Mouse (Mus musculus) adrenal gland, adult 8-10 months (tissue): ENCODE data around the gene Fbxw21. TPM values are rescaled to one million over a fixed set of nuclear protein-coding genes. Genes with fewer than 3 reads are reported as not detected.
A peak's percentile ranks its signal among the peaks of the same experiment; 100 is the strongest.
"Not testable (repeated sequence)": the region's sequence is repeated elsewhere in the genome, so short reads cannot be mapped to it uniquely, and the experiment has no call there.

ENCODE experiments used
- DNase-seq: peaks from one replicate; pipeline ENCODE4 v3.0.0; 2022
- total RNA-seq, 4 experiments: library from RNA; stranded (reverse); gene quantifications; 2 replicates each; pipeline ENCODE4 v1.2.4; 2022

The Fbxw21 gene
- not detected for total RNA-seq

- no peak for DNase-seq
These were observed at the start of gene Fbxw21 for GRCm38 (mm10) chr9:109161941-109162340. TSS of gene Fbxw21 (minus strand) at chr9:109162041.

DNA sequence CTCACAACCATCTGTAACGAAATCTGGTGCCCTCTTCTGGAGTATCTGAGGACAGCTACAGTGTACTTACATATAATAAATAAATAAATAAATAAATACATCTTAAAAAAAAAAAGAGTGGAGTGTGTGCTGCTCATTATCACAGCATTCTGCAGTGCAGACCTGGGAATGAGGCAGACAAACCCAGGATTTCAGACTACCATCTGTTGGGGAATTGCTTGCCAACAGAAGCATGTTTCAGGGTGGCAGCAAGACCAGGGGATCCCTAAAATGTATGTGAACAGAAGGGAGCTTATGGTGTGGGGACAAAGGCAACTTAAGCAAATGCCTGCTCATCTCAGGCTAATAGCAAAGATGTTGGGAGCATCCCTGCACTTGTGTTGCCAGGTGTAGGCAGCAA is 39.5 kb upstream of the Fbxw21 start:
- not testable (repeated sequence) for DNase-seq

DNA sequence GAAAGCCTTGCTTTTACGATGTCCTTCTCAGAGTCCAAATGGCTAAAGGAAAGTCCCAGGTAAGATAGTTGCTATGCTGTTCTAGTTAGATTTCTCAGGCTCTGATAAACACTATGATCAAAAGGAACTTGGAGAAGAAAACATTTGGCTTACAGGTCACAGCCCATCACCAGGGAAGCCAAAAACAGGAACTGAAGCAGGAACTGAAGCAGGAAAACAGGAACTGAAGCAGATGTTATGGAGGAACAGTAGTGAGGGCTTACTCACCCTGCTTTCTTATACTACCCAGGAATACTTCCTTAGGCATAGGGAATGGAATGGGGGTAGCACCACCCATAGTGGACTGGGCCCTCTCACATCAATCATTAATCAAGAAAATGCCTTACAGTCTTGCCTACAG is 38.5 kb upstream of the Fbxw21 start:
- DNase-seq, result no peak

- no peak for DNase-seq
These were observed 37.5 kb upstream of the Fbxw21 start for GRCm38 (mm10) chr9:109199353-109199752.

DNA sequence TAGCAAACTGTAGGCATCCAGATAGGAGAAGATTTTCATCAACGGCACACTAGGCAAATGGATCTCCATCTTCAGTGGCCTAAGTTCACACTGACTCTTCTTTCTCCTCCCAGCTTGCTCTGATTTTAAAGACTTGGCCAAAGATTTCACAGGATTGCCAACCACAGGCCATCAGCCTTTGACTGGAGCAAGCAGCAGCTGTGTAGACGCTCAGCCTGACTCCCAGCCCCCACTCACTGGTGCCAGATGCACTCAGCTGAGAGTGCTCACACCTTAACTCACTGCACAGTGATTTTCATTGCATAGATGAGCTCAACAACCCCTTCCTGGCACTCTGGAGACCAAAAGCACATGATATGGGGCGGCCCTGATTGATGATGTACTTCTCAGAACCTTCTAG is 34.0 kb upstream of the Fbxw21 start, which contains the start of gene Fbxw13:
Gene Fbxw13, minus strand, starts transcription at position 101 of the 400 bp plus-strand sequence.
- not testable (repeated sequence) for DNase-seq

GRCm38 (mm10) chr9:109177208-109177607 is 15.4 kb upstream of the Fbxw21 start:
- no peak for DNase-seq

DNA sequence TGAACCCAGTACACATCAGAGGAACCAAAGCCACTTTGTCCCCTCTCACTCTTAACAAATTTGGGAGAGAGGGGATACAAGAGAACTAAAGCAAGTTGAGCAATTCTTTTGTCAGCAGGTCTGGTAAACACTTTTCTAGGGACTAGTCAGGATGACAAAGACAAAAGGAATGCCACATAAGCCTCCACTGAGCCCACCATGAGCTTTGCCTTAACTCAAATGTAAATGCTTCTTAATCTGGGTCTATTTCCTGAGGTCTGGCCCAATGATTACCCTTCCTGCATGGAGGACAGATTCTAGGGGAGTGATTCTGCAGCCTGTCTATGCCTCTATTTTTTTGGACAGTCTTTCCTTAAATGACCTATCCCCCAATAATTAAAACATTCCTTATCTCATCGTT is 14.5 kb upstream of the Fbxw21 start:
- no peak for DNase-seq

GRCm38 (mm10) chr9:109167316-109167715 is 5.5 kb upstream of the Fbxw21 start:
- no peak for DNase-seq

- DNase-seq, result not testable (repeated sequence)
These were observed 21.4 kb downstream of the Fbxw21 start for GRCm38 (mm10) chr9:109140414-109140813.

DNA sequence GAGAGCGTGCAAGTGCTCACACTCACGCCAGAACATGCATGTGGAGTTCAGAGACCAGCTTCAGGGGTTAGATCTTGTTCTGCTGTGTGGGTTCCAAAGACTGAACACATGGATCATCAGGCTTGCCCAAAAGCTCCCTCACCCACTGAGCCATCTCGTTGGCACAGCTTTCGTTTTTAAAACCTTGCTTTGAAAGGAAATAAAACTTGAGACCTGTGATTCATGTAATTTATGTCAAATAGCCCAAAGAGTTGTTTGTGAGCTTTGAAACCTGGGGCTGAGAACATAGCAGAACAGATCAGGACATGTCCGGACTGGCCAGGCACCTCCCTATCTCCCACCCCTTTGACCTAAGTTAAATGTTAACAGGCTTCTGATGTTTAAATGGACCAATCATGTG is 31.8 kb downstream of the Fbxw21 start:
- no peak for DNase-seq

DNA sequence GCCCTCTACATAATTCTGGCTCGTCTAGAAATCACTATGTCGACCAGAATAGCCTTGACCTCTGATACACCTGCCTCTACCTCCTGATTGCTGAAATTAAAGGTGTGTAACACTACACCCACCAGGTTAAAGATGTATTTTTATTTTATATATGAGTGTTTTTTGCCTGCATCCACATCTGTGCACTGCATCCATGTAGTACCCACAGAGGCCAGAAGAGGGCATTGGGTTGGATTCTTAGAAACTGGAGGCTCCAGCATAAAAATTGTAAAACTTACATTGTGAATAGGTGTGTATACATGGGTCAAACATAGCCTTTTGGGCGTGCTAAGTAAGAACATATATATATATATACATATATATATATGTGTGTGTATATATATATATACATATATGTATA is 33.6 kb downstream of the Fbxw21 start:
- no peak for DNase-seq

GRCm38 (mm10) chr9:109127076-109127475 is 34.8 kb downstream of the Fbxw21 start:
- no peak for DNase-seq

GRCm38 (mm10) chr9:109125481-109125880 is 36.4 kb downstream of the Fbxw21 start:
- DNase-seq, result no peak

- DNase-seq, result no peak
These were observed 36.8 kb downstream of the Fbxw21 start for GRCm38 (mm10) chr9:109125043-109125442.

- no peak for DNase-seq
These were observed 37.7 kb downstream of the Fbxw21 start for GRCm38 (mm10) chr9:109124164-109124563.

GRCm38 (mm10) chr9:109123266-109123665 is 38.6 kb downstream of the Fbxw21 start:
- no peak for DNase-seq

DNA sequence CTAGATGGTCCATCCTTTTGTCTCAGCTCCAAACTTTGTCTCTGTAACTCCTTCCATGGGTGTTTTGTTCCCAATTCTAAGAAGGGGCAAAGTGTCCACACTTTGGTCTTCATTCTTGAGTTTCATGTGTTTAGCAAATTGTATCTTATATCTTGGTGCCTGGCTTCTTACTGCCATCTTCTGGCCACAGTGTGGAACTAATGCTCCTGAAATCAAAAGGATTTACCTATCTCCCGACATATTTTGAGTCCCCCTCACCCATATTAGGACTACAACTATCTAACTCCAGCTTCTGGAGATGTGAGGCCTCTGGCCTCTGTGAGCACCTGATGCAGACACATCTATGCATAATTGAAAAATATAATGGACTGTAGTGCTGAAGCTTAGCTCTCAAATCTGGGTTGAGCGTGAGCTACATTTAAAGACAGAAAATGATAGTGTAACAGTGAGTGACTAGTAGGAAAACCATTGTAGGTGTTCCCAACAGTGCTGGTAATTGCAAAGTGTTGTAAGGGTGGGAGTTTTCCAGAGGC is 39.2 kb downstream of the Fbxw21 start:
- no peak for DNase-seq

- DNase-seq, result no peak
These were observed 40.9 kb downstream of the Fbxw21 start for GRCm38 (mm10) chr9:109120956-109121355.

GRCm38 (mm10) chr9:109119571-109119970 is 42.3 kb downstream of the Fbxw21 start:
- no peak for DNase-seq

- no peak for DNase-seq
These were observed 43.7 kb downstream of the Fbxw21 start for GRCm38 (mm10) chr9:109118106-109118505.

- DNase-seq, result peak; percentile 89
These were observed 45.6 kb downstream of the Fbxw21 start for GRCm38 (mm10) chr9:109116205-109116604.

GRCm38 (mm10) chr9:109114871-109115270 is 47.0 kb downstream of the Fbxw21 start:
- DNase-seq, result peak; percentile 6

- peak; percentile 9 for DNase-seq
These were observed 47.6 kb downstream of the Fbxw21 start for GRCm38 (mm10) chr9:109114276-109114675.

GRCm38 (mm10) chr9:109113331-109113730 is 48.5 kb downstream of the Fbxw21 start:
- peak; percentile 4 for DNase-seq

DNA sequence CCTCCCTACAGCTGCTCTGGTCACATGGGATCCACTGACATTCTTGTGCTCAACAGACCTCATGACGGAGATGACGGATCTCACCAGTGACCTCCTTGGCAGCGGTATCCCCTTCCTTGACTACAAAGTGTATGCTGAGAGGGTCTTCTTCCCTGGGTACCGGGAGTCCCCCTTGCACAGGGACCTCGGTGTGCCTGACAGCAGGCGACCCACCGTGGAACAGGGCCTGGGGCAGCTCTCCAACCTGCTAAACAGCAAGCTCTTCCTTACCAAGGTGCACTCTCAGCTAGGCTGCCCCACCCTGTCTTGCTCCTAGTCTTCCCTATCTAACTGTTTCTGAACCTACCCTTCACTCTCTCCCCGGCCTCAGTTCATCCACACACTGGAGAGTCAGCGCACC is 50.2 kb downstream of the Fbxw21 start:
- peak; percentile 3 for DNase-seq
